Mouse (Mus musculus): ENCODE data around the gene Anks6. TPM values are rescaled to one million over a fixed set of nuclear protein-coding genes. Genes with fewer than 3 reads are reported as not detected.

Anks6 gene
- polyA plus RNA-seq, 1 experiment: 0.92 TPM

- TF ChIP-seq CTCF (IDR thresholded peaks at IDR 0.05; ENCODE audit: control insufficient read depth, insufficient read depth, low read length): no peak
- Histone ChIP-seq H3K4me3 (replicated peaks; ENCODE audit: control insufficient read depth, low read depth, low read length) (no peak overlapping the region), H3K4me1 (ENCODE audit: control insufficient read depth, insufficient read depth, low read length) (peaks cover 7% of the 10 kb centered on the region), H3K27ac (ENCODE audit: control insufficient read depth, insufficient read depth, low read depth, low read length, poor library complexity) (no peak overlapping the region)
- 73% methylated on average over 10 of the region's 10 CpGs for WGBS
Measured at GRCm38 (mm10) chr4:47012476-47012875, 44.8 kb downstream of the Anks6 start.

DNA sequence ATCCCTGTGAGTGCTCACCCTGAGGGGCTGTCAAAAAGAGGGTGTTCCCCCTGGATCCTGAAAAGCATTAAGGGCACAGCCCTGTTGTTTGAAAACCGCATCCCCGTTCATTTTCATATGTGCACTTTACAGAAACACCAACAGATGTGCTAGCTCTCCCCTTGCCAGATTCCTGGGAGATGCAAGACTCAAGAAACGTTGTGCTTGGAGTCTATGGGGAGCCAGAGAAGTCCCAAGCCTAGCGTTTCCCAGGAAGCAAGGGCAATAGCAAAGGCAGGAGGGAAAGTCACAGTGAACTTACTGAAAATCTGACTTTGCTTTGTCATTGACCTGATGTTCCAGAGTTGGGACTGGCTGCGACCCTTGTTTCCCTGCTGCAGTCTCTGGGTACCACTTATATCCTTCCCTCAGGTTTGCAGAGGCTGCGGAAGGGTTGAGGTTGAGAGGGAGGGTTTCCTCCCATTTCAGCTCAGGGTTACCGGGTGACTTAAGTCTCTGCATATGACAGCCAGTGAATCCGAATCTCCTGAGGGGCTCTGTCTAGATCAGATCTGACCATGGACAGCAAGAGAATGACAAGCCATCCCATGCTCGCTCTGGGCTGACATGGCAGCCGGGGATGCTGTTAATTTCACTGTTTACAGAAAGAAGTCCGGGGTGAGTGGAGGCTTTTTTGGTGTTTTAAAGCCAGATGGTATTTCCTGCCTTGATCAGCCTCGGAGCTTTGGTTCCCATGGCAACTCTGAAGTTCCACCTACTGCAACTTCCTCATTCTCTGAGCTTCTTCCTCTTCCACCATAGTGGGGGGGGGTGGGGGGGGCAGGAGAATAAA lies 46.6 kb downstream of the Anks6 start:
- 8% methylated on average over 12 of the region's 12 CpGs for WGBS
- Histone ChIP-seq H3K4me1 (ENCODE audit: control insufficient read depth, insufficient read depth, low read length) (peaks cover 7% of the 10 kb centered on the region), H3K4me3 (replicated peaks; ENCODE audit: control insufficient read depth, low read depth, low read length) (peak overlapping the region; percentile 75), H3K27ac (ENCODE audit: control insufficient read depth, insufficient read depth, low read depth, low read length, poor library complexity) (peak overlapping the region; percentile 89)
- TF ChIP-seq POLR2A (IDR thresholded peaks at IDR 0.05; ENCODE audit: borderline replicate concordance, control insufficient read depth, low read depth, low read length) (no peak), CTCF (IDR thresholded peaks at IDR 0.05; ENCODE audit: control insufficient read depth, insufficient read depth, low read length) (no peak)

- Histone ChIP-seq H3K4me3 (replicated peaks; ENCODE audit: control insufficient read depth, low read depth, low read length) (no peak overlapping the region), H3K4me1 (ENCODE audit: control insufficient read depth, insufficient read depth, low read length) (no peaks in the 10 kb centered on the region; the same call in 1 of the 2 replicates), H3K27ac (ENCODE audit: control insufficient read depth, insufficient read depth, low read depth, low read length, poor library complexity) (no peak overlapping the region)
- TF ChIP-seq CTCF (IDR thresholded peaks at IDR 0.05; ENCODE audit: control insufficient read depth, insufficient read depth, low read length) (no peak), POLR2A (IDR thresholded peaks at IDR 0.05; ENCODE audit: borderline replicate concordance, control insufficient read depth, low read depth, low read length) (no peak)
- WGBS: 51% methylated on average over 8 of the region's 8 CpGs
Measured at GRCm38 (mm10) chr4:47000626-47001395, 56.4 kb downstream of the Anks6 start.

DNA sequence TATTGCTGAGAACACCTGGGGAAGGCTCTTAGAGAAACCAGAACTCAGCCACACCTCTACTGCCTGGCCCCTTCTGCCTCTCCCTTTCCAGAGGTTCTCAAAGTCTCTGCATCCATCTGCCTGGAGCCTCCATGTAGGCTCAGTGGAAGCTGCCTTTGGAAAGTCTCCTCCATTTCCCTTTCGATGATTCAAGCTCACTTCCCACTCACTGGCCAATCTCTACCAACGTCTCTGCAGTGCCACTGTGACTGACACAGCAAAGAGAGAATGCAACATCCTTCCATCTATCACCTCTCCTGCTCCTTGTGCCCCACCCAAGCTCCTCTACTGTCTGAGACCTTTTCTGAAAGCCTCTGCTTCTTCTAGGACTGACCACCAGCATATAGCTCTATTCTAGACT lies 59.3 kb downstream of the Anks6 start:
- 70% methylated on average over 2 of the region's 2 CpGs for WGBS
- Histone ChIP-seq H3K4me3 (replicated peaks; ENCODE audit: control insufficient read depth, low read depth, low read length) (no peak overlapping the region), H3K27ac (ENCODE audit: control insufficient read depth, insufficient read depth, low read depth, low read length, poor library complexity) (no peak overlapping the region), H3K4me1 (ENCODE audit: control insufficient read depth, insufficient read depth, low read length) (no peaks in the 10 kb centered on the region)
- no peak for TF ChIP-seq POLR2A (IDR thresholded peaks at IDR 0.05; ENCODE audit: borderline replicate concordance, control insufficient read depth, low read depth, low read length)
- TF ChIP-seq CTCF (IDR thresholded peaks at IDR 0.05; ENCODE audit: control insufficient read depth, insufficient read depth, low read length): no peak

DNA sequence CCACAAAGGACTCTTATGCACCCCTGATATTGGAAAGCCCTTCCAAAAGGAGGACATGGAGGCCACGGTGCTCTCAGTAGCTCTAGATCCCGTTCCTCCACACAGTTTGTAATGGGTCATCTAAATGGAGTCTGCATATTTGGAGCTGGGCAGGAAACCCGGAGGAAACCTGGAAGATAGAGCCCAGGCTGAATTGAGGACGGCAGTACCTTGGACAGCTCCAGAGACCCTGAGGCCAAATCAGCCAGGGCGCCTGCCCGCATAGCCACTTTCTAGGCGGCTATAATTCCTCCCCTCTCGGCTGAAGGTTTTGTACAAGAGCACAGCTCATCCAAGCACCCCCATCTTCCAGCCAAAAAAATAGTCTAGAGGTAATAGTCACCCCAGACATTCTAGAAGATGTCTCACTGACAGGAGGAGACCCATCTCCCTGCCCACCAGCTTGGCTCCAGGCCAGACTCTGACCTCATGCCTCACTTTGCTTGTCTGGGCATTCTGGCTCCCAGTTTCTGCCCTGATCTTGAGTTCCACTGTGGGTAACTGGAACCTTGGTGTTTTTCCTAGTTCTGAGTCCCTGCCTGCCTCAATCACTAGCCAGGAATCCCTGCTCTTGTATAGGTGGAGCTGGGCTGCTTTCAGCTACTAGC lies 64.3 kb downstream of the Anks6 start:
- TF ChIP-seq CTCF (IDR thresholded peaks at IDR 0.05; ENCODE audit: control insufficient read depth, insufficient read depth, low read length) (no peak), POLR2A (IDR thresholded peaks at IDR 0.05; ENCODE audit: borderline replicate concordance, control insufficient read depth, low read depth, low read length) (no peak)
- H3K27ac ChIP-seq (ENCODE audit: control insufficient read depth, insufficient read depth, low read depth, low read length, poor library complexity): no peak overlapping the region
- no peaks in the 10 kb centered on the region for H3K4me1 ChIP-seq (ENCODE audit: control insufficient read depth, insufficient read depth, low read length)
- WGBS: 6% methylated on average over 8 of the region's 8 CpGs
- H3K4me3 ChIP-seq (replicated peaks; ENCODE audit: control insufficient read depth, low read depth, low read length): no peak overlapping the region

GRCm38 (mm10) chr4:46991959-46992316 lies 65.3 kb downstream of the Anks6 start:
- TF ChIP-seq CTCF (IDR thresholded peaks at IDR 0.05; ENCODE audit: control insufficient read depth, insufficient read depth, low read length): no peak
- no peak for TF ChIP-seq POLR2A (IDR thresholded peaks at IDR 0.05; ENCODE audit: borderline replicate concordance, control insufficient read depth, low read depth, low read length)
- Histone ChIP-seq H3K4me1 (ENCODE audit: control insufficient read depth, insufficient read depth, low read length) (no peaks in the 10 kb centered on the region), H3K27ac (ENCODE audit: control insufficient read depth, insufficient read depth, low read depth, low read length, poor library complexity) (no peak overlapping the region), H3K4me3 (replicated peaks; ENCODE audit: control insufficient read depth, low read depth, low read length) (no peak overlapping the region)
- 3% methylated on average over 19 of the region's 31 CpGs for WGBS

GRCm38 (mm10) chr4:46991016-46991958 lies 65.9 kb downstream of the Anks6 start, which contains the start of gene Gabbr2:
TSS of gene Gabbr2 (minus strand) at chr4:46991873.
- TF ChIP-seq POLR2A (IDR thresholded peaks at IDR 0.05; ENCODE audit: borderline replicate concordance, control insufficient read depth, low read depth, low read length): no peak
- no peak for TF ChIP-seq CTCF (IDR thresholded peaks at IDR 0.05; ENCODE audit: control insufficient read depth, insufficient read depth, low read length)
- no peak within 1 kb of the TSS for H3K4me3 ChIP-seq (replicated peaks; ENCODE audit: control insufficient read depth, low read depth, low read length)
- no peak within 1 kb of the TSS for H3K27ac ChIP-seq (ENCODE audit: control insufficient read depth, insufficient read depth, low read depth, low read length, poor library complexity)
- H3K4me1 ChIP-seq (ENCODE audit: control insufficient read depth, insufficient read depth, low read length): no peaks in the 10 kb centered on the region
- WGBS: 8% methylated on average over 127 of the region's 134 CpGs
